Mouse (Mus musculus): ENCODE data around the gene Stard13.

The Stard13 gene

DNA sequence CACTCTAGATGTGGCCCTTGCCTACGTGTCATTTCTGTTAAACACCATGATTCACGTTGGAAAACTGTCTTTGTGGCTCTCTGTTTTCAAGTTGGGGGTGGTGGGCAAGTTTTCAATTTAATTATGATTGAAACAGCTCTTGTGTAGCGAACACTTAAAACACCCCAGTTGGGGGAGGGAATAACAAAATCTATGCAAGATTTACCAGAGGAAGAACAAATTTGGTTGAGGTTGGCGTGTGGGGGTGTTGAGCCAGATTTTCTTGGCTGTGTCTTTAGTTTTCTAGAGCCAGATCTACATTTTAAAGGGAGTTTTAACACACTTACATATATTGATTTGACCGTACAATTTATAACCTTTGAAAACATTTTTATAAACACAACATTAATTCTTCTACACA is 173.9 kb downstream of the Stard13 start:
- no peak for DNase-seq (ENCODE audit: low read depth, low spot score)

DNA sequence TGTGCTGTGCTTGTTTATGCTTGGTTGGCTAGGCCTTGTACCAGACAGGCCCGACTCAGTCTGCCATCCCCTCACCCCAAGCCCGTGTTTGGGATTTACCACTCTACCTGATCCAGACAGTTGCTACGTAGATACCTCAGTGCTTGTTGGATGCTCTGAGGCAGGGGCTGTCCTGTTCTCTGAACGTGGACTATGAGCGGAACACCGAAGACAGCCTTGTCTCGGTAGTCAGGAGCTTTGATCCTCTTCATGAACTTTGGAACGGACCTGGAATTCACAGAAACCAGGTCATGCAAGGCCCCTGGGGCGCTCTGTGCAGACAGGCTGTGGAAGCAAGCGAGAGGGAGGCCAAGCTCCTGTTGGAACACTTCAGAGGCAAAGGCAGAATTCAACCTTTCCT is 174.3 kb downstream of the Stard13 start:
- DNase-seq (ENCODE audit: low read depth, low spot score): no peak

DNA sequence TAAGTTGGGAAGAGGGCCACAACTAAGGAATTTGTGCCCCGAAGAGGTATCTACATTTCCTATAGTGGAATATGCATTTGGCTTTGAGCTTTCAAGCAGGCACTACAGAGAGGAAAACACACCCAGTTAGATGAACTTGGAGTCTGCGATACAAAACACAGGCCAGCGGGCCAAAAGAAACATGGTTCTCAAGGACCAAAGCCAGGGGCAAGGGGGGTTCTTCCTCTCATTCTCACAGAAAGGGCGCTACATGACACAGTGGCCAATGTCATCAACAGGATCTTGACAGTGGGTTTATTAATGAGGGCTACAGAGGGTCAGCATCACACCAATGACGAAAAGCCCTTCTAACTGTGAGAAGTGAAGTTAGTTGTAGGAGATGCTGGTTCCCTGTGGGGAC is 175.9 kb downstream of the Stard13 start:
- no peak for DNase-seq (ENCODE audit: low read depth, low spot score)

DNA sequence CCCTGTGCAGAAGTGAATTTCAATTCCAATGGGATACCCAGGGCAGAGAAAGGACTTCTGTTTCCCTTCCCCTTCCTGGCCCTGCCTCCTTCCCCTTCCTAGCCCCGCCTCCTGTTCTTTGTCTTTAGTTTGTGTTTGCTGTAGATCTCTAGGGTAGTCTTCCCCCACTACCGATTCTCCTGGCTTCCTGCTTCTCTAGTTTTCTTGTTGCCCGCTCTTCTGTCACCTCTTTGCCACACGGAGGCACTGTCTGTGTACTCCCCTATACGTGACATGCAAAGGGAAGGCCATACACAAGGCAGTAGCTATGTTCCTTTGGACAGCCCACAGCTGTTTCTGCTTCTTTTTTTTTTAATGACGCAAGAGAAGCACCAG is 176.7 kb downstream of the Stard13 start:
- no peak for DNase-seq (ENCODE audit: low read depth, low spot score)

DNA sequence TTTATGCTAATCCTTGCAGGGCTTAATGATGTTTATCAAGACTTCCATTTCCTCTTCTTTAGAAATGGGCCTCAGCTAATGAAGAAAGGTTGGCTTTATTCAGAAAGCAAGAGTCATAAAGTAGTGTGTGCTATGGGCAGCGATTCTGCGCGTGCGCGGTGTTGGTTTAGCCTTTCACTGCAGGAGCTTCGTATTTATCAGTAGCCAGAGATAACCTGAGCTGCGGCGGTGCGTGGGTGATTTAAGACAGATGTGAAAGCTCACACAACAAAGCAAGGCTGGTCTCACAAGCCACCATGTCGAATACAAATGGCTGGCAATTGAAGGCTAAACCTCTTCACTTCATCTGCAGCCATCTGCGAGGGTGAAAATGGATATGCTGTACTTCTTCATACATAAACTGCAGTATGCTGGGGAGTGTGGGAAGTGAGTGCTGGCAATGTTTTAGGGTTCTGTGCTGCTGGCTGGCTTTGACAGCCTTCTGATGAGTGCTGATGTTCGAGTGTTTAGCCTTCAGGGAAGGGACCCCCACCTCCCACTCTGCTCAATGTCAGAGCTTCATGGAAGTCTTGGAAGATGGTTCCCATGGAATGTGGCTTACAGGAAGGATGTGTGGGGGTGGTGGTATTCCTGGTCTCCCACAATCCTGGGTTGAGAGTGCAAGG is 177.2 kb downstream of the Stard13 start:
- DNase-seq (ENCODE audit: low read depth, low spot score): no peak

DNA sequence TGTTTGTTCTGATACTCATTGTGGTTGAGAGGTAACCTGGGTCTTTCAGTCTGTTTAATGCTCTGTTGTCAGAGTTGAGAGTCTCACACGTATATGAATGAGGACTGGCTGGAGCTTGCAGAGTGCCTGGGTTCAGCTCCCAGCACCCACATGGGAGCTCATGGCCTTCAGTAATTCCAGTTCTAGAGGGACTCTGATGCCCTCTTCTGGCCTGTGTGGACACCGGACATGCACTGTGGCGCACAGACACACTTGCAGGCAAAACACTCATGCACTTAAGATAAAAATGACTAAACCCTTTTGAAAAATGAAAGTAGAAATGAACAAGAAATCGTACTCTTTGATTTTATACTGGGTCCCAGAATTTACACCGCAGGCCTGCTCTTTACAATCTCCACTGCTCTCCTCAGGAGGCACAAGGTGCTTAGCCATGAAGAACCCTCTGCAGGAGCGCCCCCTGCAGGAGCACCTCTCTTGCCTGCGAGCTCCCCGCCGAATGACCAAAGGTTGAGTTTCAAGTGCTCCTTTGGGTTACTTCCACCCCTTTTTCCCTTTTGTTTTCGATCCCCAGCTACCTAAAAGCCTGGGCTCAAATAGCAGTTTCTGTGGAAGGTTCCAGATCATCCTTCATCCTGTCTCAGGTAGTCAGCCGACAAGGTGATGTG is 178.1 kb downstream of the Stard13 start:
- peak; percentile 32 for DNase-seq (ENCODE audit: low read depth, low spot score)

DNA sequence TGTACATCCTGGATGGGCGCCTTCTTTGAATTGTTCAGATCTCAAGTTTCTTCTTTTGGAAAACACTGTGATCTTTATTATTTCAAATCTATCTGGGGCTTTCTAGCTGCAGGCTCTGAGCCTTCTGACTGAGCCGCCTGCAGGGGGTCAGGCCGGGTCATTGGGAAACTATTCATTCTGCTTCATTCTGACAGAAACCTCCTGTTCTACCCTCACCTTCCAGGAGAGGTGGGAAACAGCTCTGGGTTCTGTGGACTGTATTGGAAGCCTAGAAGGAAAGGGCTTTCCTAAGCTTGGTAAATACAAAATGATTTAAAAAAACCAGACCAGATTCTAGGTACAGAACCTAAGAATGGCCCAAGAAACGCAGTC is 178.9 kb downstream of the Stard13 start:
- no peak for DNase-seq (ENCODE audit: low read depth, low spot score)

DNA sequence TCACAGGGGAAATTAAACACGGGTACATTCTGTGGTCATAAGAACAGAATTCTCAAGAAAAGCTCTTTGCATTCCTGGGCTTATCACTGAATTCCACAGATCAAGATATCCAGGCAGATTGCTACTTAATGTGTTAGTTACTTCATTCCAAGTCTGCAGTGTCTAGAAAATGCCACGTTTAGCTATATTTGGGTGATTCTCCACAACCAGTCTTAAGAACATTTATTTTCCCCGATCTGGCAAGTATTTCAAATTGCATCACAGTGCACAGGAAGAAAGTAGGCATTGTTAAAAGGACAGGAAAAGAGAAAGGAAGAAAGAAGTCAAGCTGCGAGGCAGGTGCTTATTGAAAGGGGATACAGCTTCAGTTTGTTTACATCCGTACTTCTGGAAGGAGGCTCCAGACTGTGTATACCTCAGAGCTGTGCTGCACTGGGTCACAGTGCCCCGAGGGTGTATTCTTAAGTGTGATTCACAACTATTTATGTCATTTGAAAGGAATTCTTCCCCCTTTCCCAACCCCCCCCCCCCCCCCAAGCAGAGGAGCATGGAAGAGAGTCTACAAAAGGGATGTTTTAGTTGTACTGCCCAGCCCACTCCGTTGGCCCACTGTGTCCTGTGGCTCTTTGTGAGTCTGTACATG is 179.4 kb downstream of the Stard13 start:
- peak; percentile 87 for DNase-seq (ENCODE audit: low read depth, low spot score)

DNA sequence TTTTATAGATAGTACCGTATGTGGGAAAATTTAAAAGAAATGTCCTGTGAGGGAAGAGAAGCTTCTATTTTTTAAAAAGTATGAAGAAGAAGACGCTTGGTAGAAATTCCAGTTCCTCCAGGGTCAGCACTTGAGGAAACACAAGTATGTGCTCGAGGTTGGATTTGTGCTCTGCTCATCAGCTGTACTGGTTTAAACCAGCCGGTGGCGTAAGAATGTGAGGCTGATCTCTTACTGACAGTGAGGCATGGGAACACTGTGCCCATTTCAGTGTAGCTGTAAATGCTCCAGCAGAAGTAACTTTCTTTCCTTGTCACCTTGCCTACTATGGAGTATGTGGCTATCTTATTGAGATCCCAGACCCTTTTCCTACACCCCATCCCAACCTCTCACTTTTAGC is 180.4 kb downstream of the Stard13 start:
- DNase-seq (ENCODE audit: low read depth, low spot score): no peak

DNA sequence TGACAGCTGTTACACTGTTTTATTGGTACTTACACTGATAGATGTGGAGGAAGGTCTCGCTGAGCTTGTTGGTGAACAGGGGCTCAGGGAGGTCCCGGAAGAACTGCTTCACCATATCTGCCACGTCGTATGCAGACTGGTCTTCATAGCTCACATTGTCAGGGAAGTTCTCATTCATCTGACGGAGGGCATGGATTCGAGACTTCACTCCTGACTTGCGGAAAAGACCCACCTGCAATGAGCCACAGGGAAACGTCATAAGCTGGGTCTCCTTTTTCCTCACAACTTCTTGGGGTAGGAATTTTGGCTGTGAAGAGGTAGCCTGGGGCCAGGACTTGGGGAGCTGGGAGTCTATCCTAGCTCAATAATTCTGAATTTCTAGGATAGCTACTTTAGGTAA is 181.3 kb downstream of the Stard13 start:
- DNase-seq (ENCODE audit: low read depth, low spot score): no peak

DNA sequence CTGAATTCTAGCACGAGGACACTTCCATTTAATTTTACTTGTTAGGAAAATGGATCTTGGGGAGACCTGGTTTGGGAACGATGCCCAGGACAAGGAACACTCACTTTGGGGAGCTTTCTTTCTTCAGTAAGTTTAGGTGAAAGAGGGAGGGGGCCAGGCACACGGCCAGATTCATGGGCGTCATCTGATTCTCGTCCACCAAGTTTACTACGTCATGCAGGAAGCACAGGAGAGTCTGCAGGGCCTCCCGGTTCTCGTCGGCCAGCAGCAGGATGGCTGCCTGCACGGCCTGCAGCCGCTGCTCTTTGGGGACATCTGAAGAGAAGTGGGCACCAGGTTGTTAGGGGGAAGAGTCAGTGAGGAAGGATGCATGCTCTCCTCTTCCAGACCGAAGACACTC is 186.1 kb downstream of the Stard13 start:
- DNase-seq (ENCODE audit: low read depth, low spot score): no peak

DNA sequence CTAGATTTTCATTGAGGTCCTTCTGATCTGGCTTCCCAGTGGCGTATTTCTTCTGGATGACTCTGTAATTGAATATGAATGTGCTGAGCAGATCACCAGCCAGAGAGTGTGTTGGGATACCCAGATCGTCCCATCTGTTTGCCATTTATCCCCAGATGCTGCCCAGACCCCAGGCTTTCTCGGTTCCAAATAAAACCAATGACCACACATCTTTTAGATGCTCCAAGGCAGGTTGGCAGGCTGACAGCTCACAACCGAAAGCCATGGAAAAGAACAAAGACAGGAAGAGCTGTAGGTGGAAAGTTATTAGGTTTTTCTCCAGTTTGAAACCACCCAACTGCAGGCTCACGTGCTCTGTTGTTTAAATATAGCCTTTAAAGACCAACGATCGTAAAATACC is 186.7 kb downstream of the Stard13 start:
- DNase-seq (ENCODE audit: low read depth, low spot score): peak; percentile 44

DNA sequence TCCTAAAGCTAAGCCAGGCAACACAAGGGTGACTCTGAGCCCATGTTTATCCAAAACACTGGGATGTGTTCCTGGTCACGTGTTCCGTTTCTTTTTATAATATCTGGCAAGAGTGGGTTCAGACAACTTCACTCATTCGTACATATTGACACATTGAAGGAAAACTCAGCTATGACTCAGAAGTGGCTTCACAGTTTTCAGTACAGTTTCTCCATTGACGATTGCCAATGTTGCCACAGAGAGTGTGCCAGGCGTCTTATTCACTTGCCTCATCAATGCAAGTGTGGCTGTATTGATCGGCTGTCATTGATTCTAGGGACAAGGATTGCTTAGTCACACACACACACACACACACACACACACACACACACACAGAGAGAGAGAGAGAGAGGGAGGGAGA is 187.5 kb downstream of the Stard13 start:
- no peak for DNase-seq (ENCODE audit: low read depth, low spot score)

DNA sequence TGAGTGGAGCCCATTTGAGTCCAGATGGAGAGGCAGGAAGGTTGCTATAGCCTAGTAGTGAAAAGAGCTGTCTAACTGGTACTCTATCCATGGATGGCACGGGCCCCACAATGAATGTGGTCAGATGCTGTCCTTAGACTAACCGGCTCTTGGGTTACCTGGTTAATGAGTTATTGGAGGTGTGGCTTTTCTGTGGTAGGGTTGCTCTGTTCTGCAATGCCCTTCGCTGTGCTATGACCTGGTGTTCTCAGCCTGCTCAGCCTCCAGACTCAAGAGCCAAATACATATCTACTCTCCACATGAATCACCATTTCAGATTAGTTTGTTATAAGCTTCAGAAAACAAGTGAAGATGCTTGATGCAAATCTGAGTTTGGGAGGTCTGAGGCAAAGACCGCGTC is 190.7 kb downstream of the Stard13 start:
- no peak for DNase-seq (ENCODE audit: low read depth, low spot score)

DNA sequence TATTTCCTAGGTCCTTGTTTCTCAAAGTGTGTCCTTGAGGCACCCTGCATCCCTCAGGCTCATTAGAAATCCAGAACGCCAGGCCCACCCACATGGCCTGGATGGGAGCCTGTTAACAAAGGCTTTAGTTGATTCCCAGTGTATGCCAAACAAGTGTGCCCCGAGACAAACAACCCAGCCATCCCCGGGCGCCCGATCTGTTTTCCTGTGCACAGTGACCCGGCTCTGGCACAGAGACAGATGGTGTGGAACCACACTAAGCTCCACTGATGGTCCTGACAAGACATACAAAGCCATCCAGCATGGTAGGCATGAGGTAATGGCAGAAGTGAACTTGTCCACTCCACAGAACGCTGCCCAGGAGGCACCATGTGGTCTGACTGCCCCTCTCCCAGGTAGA is 195.8 kb downstream of the Stard13 start:
- no peak for DNase-seq (ENCODE audit: low read depth, low spot score)

DNA sequence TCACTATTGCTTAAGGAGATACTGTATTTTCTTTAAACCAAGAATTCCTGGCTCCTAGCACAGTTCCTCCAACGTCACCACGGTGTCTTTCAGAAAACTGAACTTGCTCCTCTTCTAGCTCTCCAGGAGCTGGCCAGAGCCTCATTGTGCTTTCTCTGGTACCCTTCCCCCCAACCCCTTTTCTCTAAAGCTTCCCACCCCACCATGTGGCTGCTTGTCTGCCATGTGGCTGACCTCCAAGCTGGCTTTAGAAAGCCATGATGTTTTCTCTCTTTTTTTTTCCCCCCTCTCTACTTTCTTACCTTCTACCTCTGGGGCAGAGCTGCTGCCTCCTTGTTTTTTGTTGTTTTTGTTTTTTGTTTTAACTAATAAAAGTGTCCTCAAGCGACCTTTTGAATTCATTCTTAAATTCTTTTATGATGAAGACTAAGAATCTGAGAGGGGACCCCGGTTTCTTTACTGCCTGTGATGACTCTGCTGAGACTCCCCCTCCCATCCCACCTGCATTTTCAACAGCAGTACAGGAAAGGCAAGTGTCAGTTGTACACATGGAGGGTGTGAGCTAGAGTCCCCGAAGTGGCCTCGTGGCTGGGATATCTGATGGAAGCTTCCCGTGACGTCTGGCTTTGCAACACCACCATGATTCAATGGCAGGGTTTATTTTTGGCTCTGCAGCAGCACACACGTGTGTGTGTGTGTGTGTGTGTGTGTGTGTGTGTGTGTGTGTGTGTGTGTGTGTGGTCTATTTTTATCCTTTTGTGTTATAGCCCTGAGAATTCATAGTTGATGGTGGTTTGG is 198.7 kb downstream of the Stard13 start:
- DNase-seq (ENCODE audit: low read depth, low spot score): peak; percentile 20

DNA sequence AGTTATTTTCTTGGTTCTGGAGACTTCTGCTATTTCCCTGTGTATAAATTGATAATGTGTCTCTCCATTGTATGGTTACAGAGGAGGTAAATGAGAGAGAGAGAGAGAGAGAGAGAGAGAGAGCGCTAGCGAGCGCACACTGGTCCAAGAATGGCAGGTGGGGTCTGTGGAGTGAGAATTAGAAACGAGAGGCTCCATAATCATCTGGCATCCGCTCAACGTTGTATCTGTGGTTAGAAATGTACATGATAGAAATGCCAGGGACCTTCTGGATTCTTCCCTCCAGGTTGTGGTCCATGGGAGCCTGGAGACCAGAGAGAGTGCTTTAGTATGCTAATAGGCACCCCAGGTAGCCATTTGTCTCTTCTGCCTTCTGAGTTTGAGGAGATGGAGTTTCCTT is 204.7 kb downstream of the Stard13 start:
- DNase-seq (ENCODE audit: low read depth, low spot score): no peak

DNA sequence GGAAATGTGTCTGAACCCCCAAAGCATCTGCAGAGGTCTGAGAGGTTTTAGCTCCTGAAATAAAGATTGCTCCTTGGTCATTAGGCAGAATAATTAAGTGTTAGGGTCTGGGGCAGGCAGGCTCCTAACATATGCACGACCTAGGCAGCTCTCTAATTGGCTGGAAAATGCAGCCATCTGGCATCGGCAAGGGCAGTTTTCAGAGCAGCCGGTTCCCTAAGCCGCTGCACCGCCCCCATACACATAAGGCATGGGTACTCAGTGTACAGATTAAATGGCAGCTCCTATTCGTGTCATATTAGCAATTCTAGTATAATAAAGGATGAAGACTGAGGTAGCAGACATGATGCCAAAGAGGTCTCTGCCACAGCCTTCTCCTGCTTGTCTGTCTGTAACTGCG is 206.5 kb downstream of the Stard13 start:
- DNase-seq (ENCODE audit: low read depth, low spot score): no peak

DNA sequence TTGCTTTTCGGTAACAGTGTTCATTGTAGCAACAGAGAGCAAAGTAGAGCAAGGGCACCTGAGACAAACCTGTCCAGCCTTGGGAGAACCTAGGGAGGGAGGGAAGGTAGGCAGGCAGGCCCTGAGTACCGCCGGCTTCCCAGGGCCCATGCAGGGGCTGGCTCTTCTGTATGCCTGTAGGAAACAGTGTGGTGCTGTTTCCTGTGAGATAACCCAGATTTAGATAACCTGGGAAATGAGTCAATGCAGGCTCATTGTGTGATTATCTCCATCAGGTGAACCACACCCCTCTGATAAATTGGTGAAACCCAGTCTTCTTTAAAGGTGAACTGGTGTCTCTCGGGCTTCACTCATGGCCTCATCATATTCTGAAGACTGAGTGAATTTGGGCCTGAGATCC is 207.6 kb downstream of the Stard13 start:
- no peak for DNase-seq (ENCODE audit: low read depth, low spot score)

DNA sequence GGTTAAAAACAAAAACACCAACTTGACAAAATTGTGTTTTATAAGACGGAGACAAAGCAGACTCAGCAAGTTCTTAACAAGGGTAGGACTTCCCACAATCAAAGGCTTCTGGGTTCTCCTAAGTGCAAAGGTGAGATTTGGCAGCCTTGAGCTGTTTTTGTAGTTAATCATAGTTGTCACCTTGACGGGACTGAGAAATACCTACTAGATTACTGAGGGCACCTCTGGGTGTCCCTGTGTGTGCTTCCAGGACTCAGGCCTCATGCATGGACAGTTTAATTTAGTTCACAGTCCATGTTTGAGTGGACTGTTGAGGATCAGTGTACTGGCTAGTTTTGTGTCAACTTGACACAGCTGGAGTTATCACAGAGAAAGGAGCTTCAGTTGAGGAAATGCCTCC is 209.2 kb downstream of the Stard13 start:
- no peak for DNase-seq (ENCODE audit: low read depth, low spot score)

DNA sequence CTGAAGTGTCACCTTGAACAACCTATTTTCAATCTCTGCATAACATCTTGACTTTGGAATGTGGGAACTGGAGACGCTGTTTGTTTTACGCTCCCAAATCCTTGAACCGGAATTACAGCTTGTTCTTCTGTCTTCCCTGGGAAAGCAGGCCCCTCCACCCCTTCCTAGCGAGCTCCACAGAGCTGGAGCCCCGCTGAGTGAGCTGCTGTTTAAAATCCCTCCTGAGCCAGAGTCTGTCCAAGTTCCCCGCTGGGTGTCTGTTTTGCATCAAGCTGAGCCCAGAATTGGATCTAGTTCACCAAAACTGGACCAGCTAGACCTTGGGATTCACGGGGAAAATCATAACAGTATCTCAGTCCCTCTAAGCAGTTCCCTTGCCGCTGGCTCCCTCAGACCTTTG is 210.2 kb downstream of the Stard13 start:
- no peak for DNase-seq (ENCODE audit: low read depth, low spot score)

DNA sequence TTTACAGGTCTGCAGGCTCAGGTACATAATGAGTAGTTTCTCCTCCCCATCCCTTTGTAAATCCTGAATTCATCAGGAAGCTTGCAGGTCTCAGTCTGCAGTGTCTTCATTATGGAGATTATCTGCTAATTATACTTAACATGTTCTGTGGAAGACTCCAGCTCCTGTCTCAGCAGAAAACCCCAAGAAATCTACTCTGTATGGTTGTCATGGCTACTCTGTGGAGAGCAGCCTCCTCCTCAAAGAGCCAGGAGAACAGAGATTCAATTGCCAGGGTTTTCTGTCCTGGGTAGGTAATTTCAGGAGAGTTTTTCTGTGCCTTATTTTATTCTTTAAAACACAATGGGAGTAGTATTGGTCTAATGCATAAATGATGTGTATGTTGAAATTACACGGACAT is 210.7 kb downstream of the Stard13 start:
- no peak for DNase-seq (ENCODE audit: low read depth, low spot score)

DNA sequence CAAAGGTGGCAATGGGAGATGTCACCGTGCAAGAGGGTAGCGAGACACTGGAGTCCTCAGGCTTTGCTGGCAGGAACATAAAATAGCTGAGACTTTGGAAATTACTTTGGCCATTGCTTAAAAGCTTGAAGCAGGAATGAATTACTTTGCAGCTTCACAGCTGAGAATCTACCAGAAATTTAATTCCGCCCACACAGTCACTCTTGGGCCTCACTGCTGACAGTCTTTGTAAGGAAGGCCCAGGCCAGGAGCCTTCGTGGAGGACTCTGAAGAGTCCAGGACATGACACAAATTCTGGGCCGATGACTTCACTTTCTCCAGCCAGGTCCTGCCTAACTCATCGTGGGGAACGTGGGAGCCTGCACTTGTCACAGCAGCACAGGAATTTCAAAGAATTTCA is 211.6 kb downstream of the Stard13 start:
- no peak for DNase-seq (ENCODE audit: low read depth, low spot score)

Data from 3T3-L1 (cell line).